Mouse (Mus musculus) fat pad, adult 2 months (tissue): ENCODE results near the gene Zfp592.

Source experiments
- DNase-seq: peaks from one replicate; pipeline ENCODE4 v3.0.0-alpha.2; 2011; ENCODE audit warnings: low read depth, low spot score; ENCODE audit errors: extremely low read depth

Zfp592 gene

GRCm38 (mm10) chr7:81057471-81057870, 64.0 kb downstream of the Zfp592 start, which contains the start of gene Alpk3:
Gene Alpk3, plus strand, starts transcription at chr7:81057600.
- DNase-seq, result no peak

- DNase-seq, result no peak
Observed at GRCm38 (mm10) chr7:81057901-81058711, 64.6 kb downstream of the Zfp592 start.

GRCm38 (mm10) chr7:81058712-81059154, 65.3 kb downstream of the Zfp592 start:
- no peak for DNase-seq

- DNase-seq, result no peak
Observed at GRCm38 (mm10) chr7:81059388-81059787, 65.9 kb downstream of the Zfp592 start.

- no peak for DNase-seq
Observed at GRCm38 (mm10) chr7:81060908-81061307, 67.4 kb downstream of the Zfp592 start.

GRCm38 (mm10) chr7:81061936-81062335, 68.5 kb downstream of the Zfp592 start:
- no peak for DNase-seq

GRCm38 (mm10) chr7:81063332-81063731, 69.9 kb downstream of the Zfp592 start:
- no peak for DNase-seq

GRCm38 (mm10) chr7:81066714-81067113, 73.2 kb downstream of the Zfp592 start:
- DNase-seq, result no peak

- peak; percentile 30 for DNase-seq
Observed at GRCm38 (mm10) chr7:81072463-81072862, 79.0 kb downstream of the Zfp592 start.

GRCm38 (mm10) chr7:81073273-81073672, 79.8 kb downstream of the Zfp592 start:
- no peak for DNase-seq

- DNase-seq, result no peak
Observed at GRCm38 (mm10) chr7:81074546-81074945, 81.1 kb downstream of the Zfp592 start.

- DNase-seq, result no peak
Observed at GRCm38 (mm10) chr7:81075299-81075698, 81.8 kb downstream of the Zfp592 start.

- no peak for DNase-seq
Observed at GRCm38 (mm10) chr7:81075732-81076131, 82.3 kb downstream of the Zfp592 start.

- no peak for DNase-seq
Observed at GRCm38 (mm10) chr7:81077009-81077408, 83.5 kb downstream of the Zfp592 start.

- DNase-seq, result no peak
Observed at GRCm38 (mm10) chr7:81078740-81079139, 85.3 kb downstream of the Zfp592 start.

- DNase-seq, result no peak
Observed at GRCm38 (mm10) chr7:81093420-81093965, 100.0 kb downstream of the Zfp592 start.

GRCm38 (mm10) chr7:81094104-81094757, 100.8 kb downstream of the Zfp592 start:
- DNase-seq, result no peak
